Mouse (Mus musculus) spleen, adult 2 months (tissue): ENCODE measurements around the gene Gm20721.

Experiments
- CTCF ChIP-seq: fragments of 200-500 bp; IDR thresholded peaks from 2 replicates; pipeline ENCODE4 v1.5.1; 2011; ENCODE audit warnings: mild to moderate bottlenecking, inconsistent platforms; ENCODE audit not compliant: insufficient read depth, insufficient read length, insufficient replicate concordance; ENCODE audit errors: extremely low read depth
- POLR2A ChIP-seq: fragments of 200-500 bp; IDR thresholded peaks from 2 replicates; pipeline ENCODE4 v1.6.1; 2011; ENCODE audit warnings: low read depth, low read length, inconsistent platforms

DNA sequence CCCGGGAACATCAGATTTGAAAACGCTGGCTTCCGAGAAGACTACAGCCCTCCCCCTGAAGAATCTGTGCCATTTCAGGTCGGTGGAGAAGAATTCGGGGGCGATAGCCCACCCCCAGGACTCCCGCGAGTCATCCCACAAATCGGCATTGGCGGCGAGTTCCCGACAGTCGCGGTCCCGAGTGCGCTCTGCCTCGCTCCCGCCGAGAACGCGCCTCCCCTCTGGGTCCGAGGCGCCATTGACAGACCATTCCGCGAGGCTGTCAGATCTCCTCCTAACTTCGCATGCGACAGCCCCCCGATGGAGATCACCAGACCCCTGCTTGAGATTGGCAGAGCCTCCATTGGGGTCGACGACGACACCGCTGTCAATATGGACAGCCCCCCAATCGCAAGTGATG is 48.0 kb downstream of the Gm20721 start:
- no peak for TF ChIP-seq CTCF
- TF ChIP-seq POLR2A, result no peak
